Mouse (Mus musculus) kidney, postnatal 14 days (tissue): ENCODE results near the gene Lrp8.

Experiments used
- DNase-seq: peaks from one replicate; pipeline ENCODE4 v3.0.0; 2022; ENCODE audit warnings: mixed read lengths

The Lrp8 gene

DNA sequence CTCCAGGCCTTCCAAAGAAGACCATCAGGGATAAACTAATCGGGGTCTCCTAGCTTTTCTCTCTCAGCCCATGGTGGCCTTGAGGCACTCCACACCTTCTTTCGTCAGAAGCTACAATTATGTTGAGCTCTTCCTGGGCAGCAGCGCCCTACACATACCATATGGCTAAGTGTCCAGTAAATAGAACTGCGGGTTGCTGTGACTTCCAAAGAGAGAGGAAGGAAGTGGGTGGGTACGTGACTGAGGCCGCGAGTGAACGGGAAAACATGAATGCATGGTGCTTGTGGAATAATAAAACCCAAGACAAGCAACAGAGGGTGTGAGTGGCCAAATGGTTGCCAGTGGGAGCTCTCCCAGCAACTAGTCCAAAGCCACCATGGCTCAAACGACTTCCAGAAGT lies 47.6 kb downstream of the Lrp8 start:
- DNase-seq = no peak

DNA sequence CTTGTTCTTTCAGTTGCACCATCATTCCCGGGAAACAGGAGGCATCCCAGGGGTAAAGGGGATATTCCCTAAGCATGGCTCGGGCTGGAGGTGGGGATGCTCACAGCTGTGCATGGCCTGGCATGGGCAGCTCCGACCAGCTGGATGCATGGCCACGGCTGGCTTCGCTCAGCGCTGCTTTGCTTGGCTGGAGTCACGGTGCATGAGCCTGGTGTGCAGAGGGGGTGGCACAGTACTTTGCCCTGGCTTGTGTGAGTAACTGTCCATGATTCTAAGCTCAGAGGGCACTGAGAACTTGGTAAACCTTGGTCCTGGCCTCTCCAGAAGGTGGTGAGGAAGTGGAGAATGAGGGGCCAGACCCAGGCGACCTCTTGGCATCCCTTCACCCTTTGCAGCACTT lies 48.0 kb downstream of the Lrp8 start:
- peak; percentile 41 for DNase-seq

DNA sequence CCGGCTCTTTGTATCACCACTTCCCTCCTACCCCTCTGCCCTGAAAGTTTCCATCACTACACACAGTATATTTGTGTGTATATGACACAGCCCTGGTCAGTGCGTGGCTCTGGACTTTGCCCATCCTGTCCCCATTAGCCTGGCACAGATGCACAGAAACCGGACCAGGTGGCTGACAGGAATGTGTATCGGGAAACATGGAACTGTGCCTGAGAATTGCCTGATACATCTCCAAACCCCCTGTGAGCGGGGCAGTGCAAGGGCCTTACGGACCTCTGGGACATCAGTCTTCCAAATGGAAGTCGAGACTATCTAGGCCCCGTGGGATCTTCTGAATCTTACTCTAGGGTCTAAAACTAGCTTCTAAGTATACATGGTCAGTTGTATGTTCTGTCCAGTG lies 51.3 kb downstream of the Lrp8 start:
- no peak for DNase-seq

DNA sequence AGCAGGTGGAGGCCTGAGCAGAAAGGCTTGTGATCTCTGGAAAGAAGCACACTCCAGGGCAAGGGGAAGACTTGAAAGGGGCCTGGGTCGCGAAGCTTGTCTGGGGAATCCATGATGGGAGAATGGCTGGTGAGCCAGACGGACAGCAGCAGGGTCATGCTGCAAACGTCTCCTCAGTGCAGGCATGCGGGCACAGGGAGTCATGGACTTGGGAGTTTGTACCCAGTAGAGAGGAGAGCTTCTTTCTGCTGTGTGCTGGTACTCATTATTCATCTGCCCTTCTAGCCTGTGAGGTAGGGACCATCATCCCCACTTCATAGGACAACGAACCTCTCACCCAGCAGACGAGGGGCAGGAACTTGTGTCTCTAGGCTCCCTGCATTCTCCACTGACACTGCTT lies 51.8 kb downstream of the Lrp8 start:
- peak; percentile 33 for DNase-seq

DNA sequence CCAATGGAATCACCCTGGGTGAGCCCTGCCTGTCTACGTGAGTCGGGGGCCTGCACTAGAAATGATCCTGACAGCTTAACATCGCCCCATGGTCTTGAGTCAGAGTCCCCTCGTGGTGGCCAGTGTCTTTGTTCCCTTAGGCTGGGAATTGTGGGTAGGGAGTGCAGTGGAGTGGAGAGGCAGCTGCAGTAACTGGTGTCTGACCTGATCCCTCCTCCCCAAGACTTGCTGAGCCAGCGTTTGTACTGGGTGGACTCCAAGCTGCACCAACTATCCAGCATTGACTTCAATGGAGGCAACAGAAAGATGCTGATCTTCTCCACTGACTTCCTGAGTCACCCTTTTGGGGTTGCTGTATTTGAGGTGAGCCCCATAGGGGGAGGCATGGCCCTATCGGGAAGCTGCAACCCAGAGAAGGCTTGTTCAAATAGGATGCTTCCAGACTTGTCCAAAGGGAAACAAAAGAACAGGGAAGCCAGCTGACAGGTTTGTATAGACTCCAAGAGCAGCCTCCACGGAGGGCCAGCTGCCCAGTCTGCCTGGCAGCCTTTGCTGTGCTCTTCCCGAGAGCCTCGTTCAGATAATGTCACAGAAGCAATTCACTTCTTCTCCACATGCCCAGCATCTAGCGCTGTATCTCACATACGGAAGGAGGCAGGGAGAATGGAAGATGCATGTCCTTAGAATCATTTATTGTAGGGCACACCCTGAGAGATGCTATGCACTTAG lies 55.1 kb downstream of the Lrp8 start:
- DNase-seq = no peak

DNA sequence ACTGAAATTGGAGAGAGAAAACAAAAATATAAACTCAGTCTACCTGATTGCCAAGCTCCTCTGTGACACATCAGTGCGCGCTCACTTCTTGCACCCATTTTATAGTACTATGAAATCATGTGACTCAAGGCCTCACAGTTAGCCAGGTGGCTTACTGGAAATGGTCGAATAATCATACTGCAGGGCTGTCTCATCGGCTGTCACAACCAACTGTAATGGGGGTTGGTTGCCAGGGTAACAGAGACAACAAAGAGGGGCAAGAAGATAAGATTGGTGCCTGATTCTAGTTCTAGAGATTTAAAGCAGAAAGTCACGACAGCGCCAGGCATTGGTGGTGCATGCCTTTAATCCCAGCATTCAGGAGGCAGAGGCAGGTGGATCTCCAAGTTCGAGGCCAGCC lies 56.9 kb downstream of the Lrp8 start:
- DNase-seq = no peak

DNA sequence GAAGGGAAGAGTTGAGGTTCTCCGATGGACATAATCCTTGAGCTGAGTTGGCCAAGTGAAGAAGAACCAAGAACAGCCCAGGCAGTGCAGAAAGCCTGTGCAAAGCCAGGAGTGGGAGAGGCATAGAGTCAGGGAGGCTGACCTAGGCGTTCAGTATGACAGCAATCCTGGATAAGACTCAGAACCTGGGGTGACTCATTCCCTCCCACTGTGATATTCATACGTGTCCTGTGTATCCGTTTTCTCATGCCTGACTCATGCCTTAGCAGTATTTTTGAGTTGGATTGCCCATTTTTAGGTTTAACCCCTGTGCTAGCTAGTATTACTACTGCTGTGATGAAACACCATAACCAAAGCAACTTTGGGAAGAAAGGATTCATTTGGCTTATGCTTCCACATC lies 62.8 kb downstream of the Lrp8 start:
- DNase-seq = no peak

DNA sequence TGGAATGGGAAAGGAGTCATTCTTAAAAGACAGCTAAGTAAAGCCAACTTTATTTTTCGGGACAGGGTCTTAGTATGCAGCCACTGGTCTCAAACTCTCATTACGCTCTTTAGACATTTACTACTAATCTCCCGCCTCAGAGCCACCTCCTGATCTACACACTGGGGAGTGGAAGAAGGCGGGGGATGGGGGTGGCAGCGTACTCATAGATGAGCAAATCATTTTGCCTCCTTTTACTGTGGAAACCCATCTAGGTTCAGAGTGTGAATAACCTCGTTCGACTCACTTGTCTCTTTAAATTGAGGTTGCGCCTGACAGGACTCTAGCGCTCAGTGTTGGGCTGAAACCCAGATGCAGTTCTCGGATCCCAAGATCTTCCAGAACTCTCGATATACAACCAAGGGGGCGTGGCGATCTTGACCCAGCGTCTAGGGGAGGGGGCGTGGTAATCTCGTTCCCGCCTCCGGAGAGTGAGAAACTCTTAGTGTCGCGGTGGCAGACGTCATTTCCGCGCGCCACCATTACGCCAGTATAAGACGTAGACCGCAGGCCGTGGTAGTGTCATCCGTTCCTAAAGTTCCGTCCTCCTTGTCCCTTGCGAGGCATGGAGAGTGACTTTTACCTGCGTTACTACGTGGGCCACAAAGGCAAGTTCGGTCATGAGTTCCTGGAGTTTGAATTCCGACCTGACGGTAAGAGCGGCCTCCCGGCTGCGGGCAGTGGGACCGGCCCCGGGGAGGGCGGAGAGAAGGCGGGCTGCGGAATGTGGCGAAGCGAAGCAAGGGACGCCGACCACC lies 77.4 kb downstream of the Lrp8 start, which contains the start of gene Magoh:
TSS of gene Magoh (plus strand) at position 502 of the 797 bp plus-strand sequence.
- DNase-seq = peak; percentile 98

DNA sequence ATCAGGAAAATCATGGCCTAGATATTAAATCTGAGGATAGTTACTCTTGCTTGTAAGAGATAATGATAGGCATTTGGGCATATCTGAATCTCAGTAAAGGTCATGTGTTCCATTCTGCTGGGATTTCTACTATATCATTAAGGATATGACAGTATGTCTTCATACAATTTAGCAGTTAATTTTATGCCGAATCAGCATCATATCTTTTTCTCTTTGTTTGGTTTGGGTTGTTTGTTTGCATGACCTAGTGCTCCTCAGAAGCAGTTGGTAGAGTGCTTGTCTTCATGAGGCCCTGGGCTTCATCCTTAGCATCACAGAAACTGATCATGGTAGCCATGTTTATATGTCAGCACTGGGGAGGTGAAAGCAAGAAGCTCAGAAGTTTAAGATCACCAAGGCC lies 79.6 kb downstream of the Lrp8 start:
- no peak for DNase-seq

DNA sequence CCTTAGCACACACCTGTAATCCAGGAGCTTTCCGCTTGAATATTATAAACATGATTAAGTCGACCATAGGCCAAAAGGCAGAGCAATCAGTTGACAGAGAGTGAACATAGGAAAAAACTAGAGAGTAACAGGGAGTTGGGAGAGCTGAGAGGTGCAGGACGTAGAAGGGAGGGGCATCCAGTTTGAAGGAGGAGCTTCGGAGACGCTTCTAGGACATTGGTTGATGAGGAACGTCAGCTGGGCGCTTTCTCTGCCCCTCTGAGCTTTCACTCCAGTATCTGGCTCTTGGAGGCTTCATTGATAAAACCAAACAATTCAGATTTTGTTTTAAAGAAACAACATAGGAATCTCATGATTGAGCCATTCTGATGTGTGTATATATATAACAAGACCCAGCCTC lies 84.3 kb downstream of the Lrp8 start:
- DNase-seq = no peak

DNA sequence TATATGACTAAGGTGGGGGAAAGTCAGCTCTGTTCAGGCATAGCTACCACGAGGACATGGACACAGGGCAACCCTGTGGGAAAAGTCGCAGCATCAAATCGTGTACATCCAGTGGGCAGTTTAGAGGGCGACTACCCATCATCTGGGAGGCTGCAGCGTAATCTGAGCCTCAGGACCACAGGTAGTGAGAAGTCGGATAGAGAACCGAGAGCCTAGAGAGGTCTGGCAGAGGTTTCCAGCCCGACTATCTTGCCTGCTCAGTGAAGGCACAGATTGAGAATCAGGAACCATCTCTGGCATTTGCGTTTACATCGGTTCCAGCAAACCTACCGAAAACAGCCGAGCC lies 87.3 kb downstream of the Lrp8 start:
- no peak for DNase-seq

DNA sequence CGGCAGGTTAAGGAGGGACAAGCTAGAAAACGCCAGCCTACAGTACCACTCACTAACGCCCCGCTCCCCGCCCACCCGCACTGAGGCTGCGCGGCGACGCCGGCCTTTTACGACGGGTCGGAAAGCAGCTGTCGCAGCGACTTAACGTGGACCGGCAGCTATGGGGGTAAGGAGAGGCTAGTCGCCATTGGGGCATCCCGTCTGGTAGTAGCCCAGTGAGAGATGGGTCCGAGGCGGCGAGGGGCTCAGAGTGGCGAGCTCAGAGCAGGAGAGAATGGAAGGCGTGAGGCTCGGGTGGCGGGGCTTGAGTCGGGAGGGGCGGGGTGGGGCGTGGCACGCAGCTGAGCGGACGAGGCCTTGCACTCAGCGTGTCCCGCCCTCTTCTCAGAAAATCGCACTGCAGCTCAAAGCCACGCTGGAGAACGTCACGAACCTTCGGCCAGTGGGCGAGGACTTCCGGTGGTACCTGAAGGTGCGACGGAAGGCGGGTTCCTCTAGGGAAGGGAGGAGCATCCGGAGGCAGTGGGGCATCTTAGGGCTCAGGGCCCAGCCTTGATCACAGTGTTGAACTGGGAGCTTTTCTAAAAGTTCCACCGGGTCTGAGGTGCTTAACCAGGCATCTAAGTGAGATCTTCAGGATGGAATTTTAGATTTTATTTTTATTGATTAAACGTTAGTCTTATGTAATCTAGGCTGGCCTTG lies 87.8 kb downstream of the Lrp8 start, which contains the start of gene 0610037L13Rik:
TSS of gene 0610037L13Rik (plus strand) at position 83 of the 702 bp plus-strand sequence.
- DNase-seq = peak; percentile 96

DNA sequence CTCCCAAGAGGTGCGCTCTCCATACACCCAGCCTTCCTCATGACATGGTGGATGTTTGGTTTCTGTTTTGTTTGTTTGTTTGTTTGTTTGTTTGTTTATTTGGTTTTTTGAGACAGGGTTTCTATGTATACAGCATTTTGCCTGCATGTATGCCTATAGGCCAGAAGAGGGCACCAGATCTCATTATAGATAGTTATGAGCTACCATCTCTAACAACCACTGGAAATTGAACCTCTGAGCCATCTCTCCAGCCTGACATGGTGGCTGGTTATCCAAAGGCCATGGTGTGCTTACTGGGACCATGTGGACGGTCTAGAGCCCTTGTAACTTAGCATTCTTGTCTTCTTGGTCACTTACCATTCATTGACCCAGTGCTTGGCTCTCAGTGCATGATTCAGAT lies 90.6 kb downstream of the Lrp8 start:
- DNase-seq = peak; percentile 13

DNA sequence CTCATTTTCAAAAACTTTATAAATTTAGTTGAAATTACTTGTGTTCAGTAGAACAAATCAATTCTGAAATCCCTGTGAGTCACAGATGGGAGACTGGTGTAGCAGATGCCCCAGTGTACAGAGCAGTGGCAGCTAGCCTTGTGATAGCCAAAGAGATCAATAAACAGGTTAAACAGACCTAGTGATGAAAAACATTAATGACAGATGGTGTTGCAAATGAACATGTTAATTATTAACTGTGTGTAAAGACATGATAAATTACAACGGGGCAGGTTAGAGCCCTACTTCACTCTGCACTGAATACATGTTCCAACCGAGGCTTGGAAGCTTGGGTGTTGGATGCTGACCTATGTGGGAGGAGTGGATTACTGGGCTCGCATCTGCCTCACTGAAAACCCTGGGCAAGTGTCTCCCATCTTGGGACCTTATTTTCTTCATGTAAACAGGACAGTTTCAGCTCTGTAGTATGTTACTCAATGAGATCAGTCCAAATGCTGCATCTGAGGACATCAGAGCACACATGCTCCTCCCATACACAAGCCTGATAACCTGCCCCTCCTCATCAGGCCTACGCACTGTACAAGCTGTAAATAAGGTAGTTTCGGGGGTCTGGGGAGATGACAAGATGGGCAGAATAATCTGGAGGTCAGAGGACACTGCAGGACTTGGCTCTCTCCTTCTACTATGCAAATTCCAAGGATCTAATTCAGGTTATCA lies 97.3 kb downstream of the Lrp8 start:
- no peak for DNase-seq

DNA sequence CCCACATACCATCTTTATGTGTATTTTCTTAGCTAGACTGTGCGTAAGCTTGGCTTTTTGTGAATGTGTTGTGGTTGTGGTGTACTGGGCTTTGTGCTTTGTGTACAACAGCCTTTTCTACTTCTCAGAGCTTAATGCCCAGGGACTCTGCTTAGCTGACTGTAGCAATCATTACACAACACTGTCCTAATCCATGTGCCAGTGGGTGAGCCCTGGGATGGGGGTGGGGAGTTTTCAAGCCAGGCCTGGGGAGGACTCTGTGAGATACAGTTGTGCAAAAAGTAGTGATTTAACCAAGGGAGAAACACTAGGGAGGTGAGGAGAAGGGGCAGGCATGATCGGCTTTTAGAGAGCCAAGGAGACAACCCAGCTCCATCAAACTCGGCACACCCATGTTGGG lies 98.1 kb downstream of the Lrp8 start:
- DNase-seq = no peak

DNA sequence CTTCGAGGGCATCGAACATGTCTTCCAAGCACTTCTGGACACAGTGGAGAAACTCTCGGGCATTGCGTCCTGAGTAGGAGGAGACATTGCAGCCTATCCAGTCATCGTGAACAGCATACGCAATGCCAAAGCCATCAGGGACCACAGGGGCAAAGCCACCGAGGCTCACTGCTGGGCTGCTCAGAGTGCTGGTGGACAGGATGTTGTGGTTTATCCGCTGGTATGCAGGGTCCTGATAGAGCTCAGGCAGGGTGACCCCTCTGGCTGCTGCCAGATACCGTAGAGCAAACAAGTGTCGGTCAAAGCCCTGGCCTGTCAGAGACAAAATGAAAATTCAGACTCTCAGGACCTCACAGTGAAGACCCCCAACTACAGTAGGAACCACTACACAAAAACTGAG lies 102.2 kb downstream of the Lrp8 start:
- no peak for DNase-seq

DNA sequence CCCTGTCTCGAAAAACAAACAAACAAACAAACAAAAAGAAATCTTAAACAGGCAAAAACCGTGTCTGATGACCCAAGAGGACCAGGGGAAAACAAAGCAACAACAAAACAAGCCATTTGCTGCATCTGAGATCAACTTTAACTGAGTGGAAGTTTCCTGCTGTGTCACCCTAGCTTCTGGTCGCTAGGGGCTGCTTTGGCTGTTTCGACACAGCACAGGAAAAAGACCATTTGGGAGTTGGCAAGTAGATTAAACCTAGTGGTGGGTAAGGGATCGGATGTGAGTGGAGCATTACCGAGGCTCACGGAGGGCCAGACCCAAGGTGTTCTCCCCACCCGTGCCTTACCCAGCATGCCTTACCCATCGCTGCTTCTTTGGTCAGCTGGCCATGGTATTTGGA lies 104.5 kb downstream of the Lrp8 start:
- no peak for DNase-seq

DNA sequence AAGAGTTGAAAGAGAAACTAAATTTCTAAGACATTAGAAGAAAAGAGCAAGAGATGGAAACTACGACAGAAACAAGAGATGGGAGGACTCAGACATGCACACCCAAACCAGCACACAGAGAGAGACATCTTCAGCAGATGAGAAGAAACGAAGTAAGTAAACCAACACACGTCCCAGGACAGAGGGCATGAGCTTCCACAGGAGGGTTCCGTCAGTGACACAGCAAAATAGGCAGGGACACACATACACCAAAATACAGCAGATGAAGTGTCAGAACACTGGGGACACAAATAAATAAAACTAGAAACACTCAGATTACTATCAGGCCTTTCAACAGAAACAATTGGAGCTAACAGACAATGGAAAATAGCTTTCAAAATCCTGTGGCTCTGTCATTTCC lies 108.0 kb downstream of the Lrp8 start:
- DNase-seq = no peak

DNA sequence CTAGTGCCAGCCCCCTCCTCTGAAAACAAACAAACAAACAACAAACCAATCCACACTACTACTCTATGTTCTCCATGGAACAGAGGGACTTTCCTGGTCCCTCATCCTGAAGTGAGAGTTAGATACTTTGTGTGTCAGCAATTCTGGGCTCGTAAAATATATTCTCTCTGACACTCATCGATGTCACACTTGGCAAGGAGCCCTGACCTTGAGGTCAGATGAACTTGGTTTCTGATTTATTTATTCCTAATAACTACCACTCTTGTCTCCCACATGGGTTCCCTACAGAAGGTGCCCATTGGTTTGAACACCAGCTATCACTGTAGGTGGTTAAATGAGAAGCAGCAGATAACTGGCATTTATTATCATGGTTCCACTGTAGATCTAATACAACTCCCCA lies 118.3 kb downstream of the Lrp8 start:
- DNase-seq = peak; percentile 34

DNA sequence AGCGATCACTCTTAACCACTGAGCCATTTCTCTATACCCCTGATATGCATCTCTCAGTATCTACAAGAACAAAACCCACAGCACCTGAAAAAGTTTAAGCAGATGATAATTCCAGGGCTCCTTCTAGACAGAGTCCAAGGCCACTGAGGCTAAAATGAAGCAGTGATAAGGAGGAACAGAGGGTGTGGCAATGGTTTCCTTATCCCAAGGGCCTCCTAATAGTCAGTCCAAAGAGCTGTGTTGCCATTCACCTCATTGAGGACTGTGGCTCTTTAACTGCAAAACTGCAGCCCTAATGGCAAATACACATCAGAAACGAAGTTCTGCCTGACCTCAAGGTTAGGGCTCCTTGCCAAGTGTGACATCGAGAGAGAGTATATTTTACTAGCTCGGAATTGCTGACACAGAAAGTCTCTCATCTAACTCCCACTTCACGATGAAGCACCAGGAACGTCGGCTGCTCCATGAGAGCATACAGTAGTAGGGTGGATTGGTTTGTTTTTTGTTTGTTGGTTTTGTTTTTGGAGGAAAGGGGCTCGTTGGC lies 119.2 kb downstream of the Lrp8 start:
- peak; percentile 86 for DNase-seq

DNA sequence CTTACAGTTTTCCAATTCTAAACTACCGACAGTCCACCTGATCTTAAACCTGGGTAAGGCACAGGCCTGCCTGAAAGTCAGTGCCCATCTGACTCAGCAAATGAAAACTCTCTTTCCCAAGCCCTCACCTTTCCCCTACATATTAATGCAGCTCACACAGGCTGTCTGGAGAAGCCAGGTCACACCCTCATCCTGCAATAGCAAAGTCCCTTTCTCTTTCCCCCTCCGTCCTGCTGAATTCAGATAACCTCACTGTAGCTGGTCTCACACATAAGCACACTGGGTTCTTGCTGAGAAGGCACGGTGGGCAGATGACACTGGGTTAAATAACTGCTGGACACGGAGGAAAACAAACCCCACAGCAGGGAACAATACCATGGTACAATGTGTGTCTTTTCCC lies 119.9 kb downstream of the Lrp8 start:
- peak; percentile 78 for DNase-seq

DNA sequence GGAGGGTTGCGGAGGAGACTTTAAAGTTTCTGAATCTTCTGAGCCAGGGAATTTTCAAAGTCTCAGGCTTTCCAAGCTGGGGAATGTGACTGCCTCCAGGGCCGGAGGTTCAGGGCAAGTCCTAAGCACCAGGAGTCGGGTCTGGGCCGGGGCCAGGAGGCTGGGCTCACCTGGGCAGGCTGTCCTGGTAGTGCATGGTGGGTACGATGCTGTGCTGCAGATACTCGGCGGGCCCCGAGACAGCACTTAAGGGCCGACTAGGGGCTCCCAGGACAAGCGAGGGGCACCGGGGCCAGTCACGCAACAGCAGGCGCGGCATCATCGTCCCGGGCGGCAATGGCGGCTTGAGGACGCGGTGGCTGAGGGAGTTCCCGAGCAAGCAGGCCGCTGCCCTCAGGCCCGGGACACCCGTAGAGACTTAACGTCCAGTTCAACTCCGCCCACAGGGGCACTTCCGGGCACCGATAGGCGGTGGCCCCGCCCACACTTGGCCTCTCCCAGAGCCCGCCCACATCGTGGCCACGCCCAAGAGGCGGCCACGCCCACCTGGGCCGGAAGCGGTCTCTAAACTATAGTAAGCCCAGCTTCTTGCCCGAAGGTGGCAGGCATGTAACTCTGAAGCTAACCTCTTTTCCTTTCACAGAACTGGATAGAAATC lies 121.2 kb downstream of the Lrp8 start, which contains the start of gene Cpt2:
TSS of gene Cpt2 (minus strand) at position 466 of the 658 bp plus-strand sequence.
- DNase-seq = peak; percentile 98
